9 mouse cellular contexts compared by ENCODE assay signal in the genomic region with DNA sequence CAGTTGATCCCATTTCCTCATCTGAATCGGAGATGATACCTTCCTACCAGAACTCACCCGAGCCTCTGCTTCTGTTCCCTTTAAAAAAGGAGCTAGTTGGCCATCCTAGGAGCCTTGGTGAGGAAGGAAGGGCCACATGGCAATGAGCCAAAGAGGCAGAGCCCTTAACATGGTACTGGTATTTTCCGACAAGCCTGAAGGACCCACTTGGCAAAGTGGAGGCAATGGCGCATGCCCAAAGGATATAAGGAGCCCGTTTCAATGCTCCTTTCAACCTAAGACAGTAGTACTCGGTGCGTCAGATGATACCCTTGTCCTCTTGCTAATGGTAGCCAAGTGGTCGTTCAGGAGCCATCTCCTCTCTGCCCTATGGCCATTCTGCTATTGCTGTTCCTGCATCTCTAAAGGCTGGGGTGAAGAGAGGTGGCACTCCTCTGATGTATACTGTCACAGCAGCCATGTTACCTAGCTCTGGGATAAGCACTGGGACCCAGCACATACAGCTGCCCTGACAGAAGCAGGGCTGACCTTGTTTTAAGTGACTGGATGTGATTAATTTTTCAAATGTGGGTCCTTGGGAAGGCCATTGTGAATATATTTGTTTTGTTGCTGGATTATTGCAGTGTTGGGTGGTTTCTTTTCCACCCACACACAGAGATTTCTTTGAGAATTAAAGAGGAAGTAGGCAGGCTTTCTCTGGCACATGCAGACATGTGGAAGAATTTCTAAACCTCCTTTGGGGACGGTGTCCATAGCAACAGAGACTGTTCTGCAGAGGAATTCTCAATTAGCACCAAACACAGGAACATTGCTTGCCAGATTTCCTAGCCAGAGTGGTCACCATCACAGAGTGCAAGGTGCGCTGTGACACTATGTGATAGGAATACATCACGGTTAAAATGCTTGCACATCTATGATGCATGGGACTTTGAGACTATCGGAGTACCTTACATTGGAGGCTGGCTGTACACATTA.
DNase-seq lines count a peak whose midpoint lies in the region; ATAC-seq lines count a peak whose summit lies in the region.
"Had no signal": no experiment of that assay in that cellular context is flagged by ENCODE, and none has a peak within 500 bp of the region (broad histone marks: within the 10 kb centered on the region; RNA-seq: fewer than 3 reads in every experiment).

No protein-coding gene starts in this region.

- H3K4me3 ChIP-seq in heart, embryonic 12.5 days, result no peak overlapping the region
- H3K4me3 ChIP-seq in midbrain, embryonic 13.5 days (replicated peaks), result no peak overlapping the region

- H3K4me1 ChIP-seq in heart, embryonic 12.5 days (replicated peaks), result peaks cover 46% of the 10 kb centered on the region
- peaks cover 93% of the 10 kb centered on the region for H3K4me1 ChIP-seq in midbrain, embryonic 13.5 days (replicated peaks)

- WGBS in heart, embryonic 12.5 days, result 82% methylated on average over 12 of the region's 12 CpGs
- WGBS in midbrain, embryonic 13.5 days, result 49% methylated on average over 12 of the region's 12 CpGs

- peak; percentile 96 for DNase-seq in heart, adult 11 months
- DNase-seq in gastrocnemius, postnatal 25 days, result peak; percentile 31
- peak; percentile 41 to 44 for DNase-seq in layer of hippocampus, postnatal 36 days
- DNase-seq in kidney, adult 11 months, result no peak
- DNase-seq in c-Kit-positive CD71-positive TER-119-positive erythroid progenitor cells, embryonic 14.5 days (ENCODE audit: low spot score), result no peak

- H3K9ac ChIP-seq in heart, embryonic 12.5 days, result no peak overlapping the region
- H3K9ac ChIP-seq in midbrain, embryonic 13.5 days (replicated peaks), result no peak overlapping the region

- no peaks in the 10 kb centered on the region for H3K9me3 ChIP-seq in heart, embryonic 12.5 days (replicated peaks)
- no peaks in the 10 kb centered on the region for H3K9me3 ChIP-seq in midbrain, embryonic 13.5 days

- H3K36me3 ChIP-seq in heart, embryonic 12.5 days, result no peaks in the 10 kb centered on the region
- H3K36me3 ChIP-seq in midbrain, embryonic 13.5 days, result no peaks in the 10 kb centered on the region

- H3K4me2 ChIP-seq in heart, embryonic 12.5 days, result no peak overlapping the region
- peak overlapping the region; percentile 6 for H3K4me2 ChIP-seq in midbrain, embryonic 13.5 days (replicated peaks)

- H3K27me3 ChIP-seq in heart, embryonic 12.5 days (replicated peaks), result no peaks in the 10 kb centered on the region
- H3K27me3 ChIP-seq in midbrain, embryonic 13.5 days, result peaks cover 14% of the 10 kb centered on the region; the same call in 1 of the 2 replicates
- H3K27me3 ChIP-seq: CH12.LX had no signal

- no peak for ATAC-seq in heart, embryonic 12.5 days (ENCODE audit: insufficient number of reproducible peaks, low FRiP score)
- ATAC-seq in midbrain, embryonic 13.5 days, result peak; percentile 73
- no peak for ATAC-seq in erythroid progenitor cell, adult 5-6 weeks (replicated peaks; ENCODE audit: low FRiP score, poor library complexity, severe bottlenecking)

- no peak overlapping the region for H3K27ac ChIP-seq in heart, embryonic 12.5 days (ENCODE audit: poor library complexity, severe bottlenecking)
- peak overlapping the region; percentile 91 for H3K27ac ChIP-seq in midbrain, embryonic 13.5 days

Comparison
In these comparisons a context has a peak if more than half of its experiments do, and no peak if none do; other contexts are left out.
1. DNase-seq: peak in heart, adult 11 months (single experiment), gastrocnemius, postnatal 25 days (single experiment) and layer of hippocampus, postnatal 36 days (2 of 2); none in kidney, adult 11 months (single experiment) and c-Kit-positive CD71-positive TER-119-positive erythroid progenitor cells, embryonic 14.5 days (single experiment).